Mouse (Mus musculus) E14TG2a.4 (cell line): ENCODE results near the gene Tnrc6a.
A peak's percentile ranks its signal among the peaks of the same experiment; 100 is the strongest.

Experiments
- CTCF ChIP-seq: conservative IDR thresholded peaks from 2 replicates; pipeline ENCODE4 v1.5.1; 2014; ENCODE audit warnings: low read length
- NANOG ChIP-seq: IDR thresholded peaks from 2 replicates; pipeline ENCODE4 v1.6.1; 2014; ENCODE audit warnings: borderline replicate concordance, low read length, mixed read lengths
- POU5F1 ChIP-seq: IDR thresholded peaks from 2 replicates; pipeline ENCODE4 v1.6.1; 2014; ENCODE audit warnings: low read length, borderline replicate concordance

GRCm38 (mm10) chr7:123205261-123205660 is 81.6 kb downstream of the Tnrc6a start:
- peak; percentile 56 for TF ChIP-seq CTCF
- no peak for TF ChIP-seq POU5F1
- no peak for TF ChIP-seq NANOG
